Mouse (Mus musculus) embryonic facial prominence, embryonic 10.5 days (tissue): ENCODE results near the gene 4930404N11Rik. TPM values are rescaled to one million over a fixed set of nuclear protein-coding genes. Genes with fewer than 3 reads are reported as not detected.

Source experiments
- DNase-seq: peaks from one replicate; pipeline ENCODE4 v3.0.0-alpha.2; 2017; ENCODE audit warnings: low spot score
- H3K27ac ChIP-seq: fragments of 300-500 bp; sonication (generic); replicated peaks from 2 replicates; pipeline ENCODE4 v1.5.1; 2016; ENCODE audit warnings: mild to moderate bottlenecking
- H3K27me3 ChIP-seq: fragments of 300-500 bp; sonication (generic); replicated peaks from 2 replicates; pipeline ENCODE4 v1.6.1; 2016; ENCODE audit warnings: low read depth, mild to moderate bottlenecking; ENCODE audit not compliant: poor library complexity, severe bottlenecking
- H3K36me3 ChIP-seq: fragments of 300-500 bp; sonication (generic); replicated peaks from 2 replicates; pipeline ENCODE4 v1.6.1; 2016; ENCODE audit warnings: mild to moderate bottlenecking, moderate library complexity
- H3K4me1 ChIP-seq: fragments of 300-500 bp; sonication (generic); 2 replicates; pipeline ENCODE4 v1.6.1; 2016
- H3K4me3 ChIP-seq: fragments of 300-500 bp; sonication (generic); 2 replicates; pipeline ENCODE4 v1.5.1; 2016; ENCODE audit warnings: mild to moderate bottlenecking, moderate library complexity
- H3K9me3 ChIP-seq: fragments of 300-500 bp; sonication (generic); 2 replicates; pipeline ENCODE4 v1.6.1; 2016; ENCODE audit warnings: mild to moderate bottlenecking
- WGBS: fragments of 180-500 bp; shearing (Covaris S2); methylation state at CpG from one replicate; pipeline ENCODE4 v1.1.7; 2016; 5-methylcytosine and 5-hydroxymethylcytosine counted together
- polyA plus RNA-seq: library from polyadenylated mRNA; unstranded; fragments of >200 nt; fragmentation: Nextera tagmentation; extraction: Ambion mirVana; gene quantifications from 2 replicates; pipeline ENCODE4 v1.2.1, GENCODE M21; 2016

Gene 4930404N11Rik
- polyA plus RNA-seq, 1 experiment from 2014 or later = 0.76 TPM

DNA sequence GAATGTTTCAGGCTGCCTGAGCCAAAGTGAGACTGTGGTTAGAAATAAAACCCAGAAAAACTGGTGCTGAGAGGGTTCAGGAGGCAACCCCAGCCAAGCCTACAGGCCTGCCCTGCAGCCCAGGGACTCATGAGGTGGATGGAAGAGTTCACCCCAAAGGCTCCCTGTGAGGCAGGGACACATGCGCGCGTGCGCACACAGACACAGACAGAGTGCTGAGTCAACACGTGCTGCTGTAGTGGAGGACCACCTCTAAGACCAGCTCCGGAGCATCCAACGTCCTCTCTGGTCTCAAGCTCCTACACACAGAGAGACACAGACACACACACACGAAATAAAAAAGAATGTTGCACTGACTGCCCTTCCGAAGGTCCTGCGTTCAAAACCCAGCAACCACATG is 9.7 kb upstream of the 4930404N11Rik start:
- 94% methylated on average over 10 of the region's 10 CpGs for WGBS
- Histone ChIP-seq H3K27me3 (no peaks in the 10 kb centered on the region), H3K27ac (no peak overlapping the region), H3K9me3 (no peaks in the 10 kb centered on the region), H3K4me3 (no peak overlapping the region), H3K36me3 (peaks cover 67% of the 10 kb centered on the region), H3K4me1 (peaks cover 30% of the 10 kb centered on the region)
- DNase-seq = no peak

- Histone ChIP-seq H3K4me1 (peaks cover 51% of the 10 kb centered on the region), H3K27ac (no peak overlapping the region), H3K36me3 (peaks cover 77% of the 10 kb centered on the region), H3K27me3 (peaks cover 38% of the 10 kb centered on the region), H3K4me3 (no peak overlapping the region), H3K9me3 (no peaks in the 10 kb centered on the region)
- DNase-seq = no peak
- 89% methylated on average over 6 of the region's 6 CpGs for whole genome bisulfite sequencing
These were observed 1.5 kb upstream of the 4930404N11Rik start for GRCm38 (mm10) chr10:81367207-81367495.

DNA sequence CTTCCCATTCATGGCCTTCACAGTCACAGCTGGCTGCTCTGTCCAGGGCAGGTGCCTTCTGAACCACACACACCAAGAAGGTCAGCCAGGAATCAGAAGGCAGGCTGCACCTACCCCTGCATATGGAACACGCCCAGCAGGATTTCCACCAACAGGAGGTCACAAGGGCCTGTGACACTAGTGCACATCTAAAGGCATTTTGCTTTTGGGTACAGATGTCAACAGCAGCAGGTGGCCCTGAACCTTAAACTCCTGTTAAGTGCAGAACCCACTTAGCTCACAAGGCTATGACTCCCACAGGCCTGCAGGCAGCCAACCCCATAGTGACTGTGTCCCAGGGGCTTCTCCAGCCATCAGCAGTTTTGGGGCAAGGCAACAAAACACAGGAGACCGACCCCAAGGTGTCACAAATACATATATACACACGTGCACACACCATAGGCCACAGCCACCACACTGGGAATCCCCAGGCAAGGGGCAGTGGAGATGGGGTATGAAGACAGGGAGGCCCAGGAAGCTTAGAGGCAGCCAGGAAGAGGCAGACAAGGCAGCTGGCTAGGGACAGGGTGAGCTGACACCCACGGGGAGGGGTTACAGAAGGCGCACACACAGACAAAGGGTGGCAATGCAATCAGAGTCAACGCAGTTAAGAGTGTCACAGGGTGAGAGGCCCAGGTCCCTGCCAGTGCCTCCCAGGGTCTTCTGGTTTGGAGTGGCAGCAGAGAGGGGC is 1.0 kb upstream of the 4930404N11Rik start:
- Histone ChIP-seq H3K36me3 (peaks cover 76% of the 10 kb centered on the region), H3K27ac (no peak overlapping the region)

DNA sequence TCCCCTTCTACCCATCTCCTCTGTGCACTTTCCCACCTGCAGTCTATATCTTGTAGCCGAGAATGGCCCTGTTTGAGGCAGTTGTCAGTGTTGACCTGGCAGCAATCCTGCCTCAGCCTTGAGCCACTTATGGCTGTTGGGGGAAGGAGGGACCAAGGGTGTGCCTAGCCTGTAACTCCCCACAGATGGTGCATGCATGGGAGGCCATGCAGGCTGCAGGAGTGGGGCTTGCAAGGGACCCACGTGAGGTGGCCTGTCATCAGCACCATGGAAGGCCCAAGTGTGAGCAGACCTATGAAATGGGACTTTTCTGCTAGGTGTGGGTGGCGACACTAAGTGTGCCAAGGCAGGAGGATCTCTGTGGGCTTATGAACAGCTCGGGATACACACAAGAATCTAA is 543 bp downstream of the 4930404N11Rik start:
- Histone ChIP-seq H3K4me1 (peaks cover 71% of the 10 kb centered on the region), H3K36me3 (peaks cover 72% of the 10 kb centered on the region), H3K4me3 (peak overlapping the region; percentile 54), H3K27me3 (peaks cover 44% of the 10 kb centered on the region), H3K9me3 (no peaks in the 10 kb centered on the region), H3K27ac (peak overlapping the region; percentile 26; the same call in 1 of the 2 replicates)
- no peak for DNase-seq
- 43% methylated on average over 4 of the region's 4 CpGs for WGBS

More for the DNA sequence above, 1.0 kb upstream of the 4930404N11Rik start:
- Histone ChIP-seq H3K4me1 (peaks cover 56% of the 10 kb centered on the region), H3K4me3 (no peak overlapping the region), H3K27me3 (peaks cover 43% of the 10 kb centered on the region), H3K9me3 (no peaks in the 10 kb centered on the region)
- 82% methylated on average over 6 of the region's 6 CpGs for WGBS
- no peak for DNase-seq

GRCm38 (mm10) chr10:81364666-81365065 is 950 bp downstream of the 4930404N11Rik start:
- H3K9me3 ChIP-seq = no peaks in the 10 kb centered on the region
- H3K4me3 ChIP-seq = peak overlapping the region; percentile 54
- H3K27ac ChIP-seq = no peak overlapping the region
- WGBS = 13% methylated on average over 28 of the region's 28 CpGs
- peaks cover 76% of the 10 kb centered on the region for H3K4me1 ChIP-seq
- peaks cover 48% of the 10 kb centered on the region for H3K27me3 ChIP-seq
- DNase-seq = no peak
- H3K36me3 ChIP-seq = peaks cover 70% of the 10 kb centered on the region

GRCm38 (mm10) chr10:81363436-81364346 is 1.9 kb downstream of the 4930404N11Rik start:
- Histone ChIP-seq H3K4me3 (peak overlapping the region; percentile 54), H3K27me3 (peaks cover 57% of the 10 kb centered on the region), H3K9me3 (no peaks in the 10 kb centered on the region), H3K27ac (peak overlapping the region; percentile 66), H3K4me1 (peaks cover 85% of the 10 kb centered on the region), H3K36me3 (peaks cover 60% of the 10 kb centered on the region)
- no peak for DNase-seq
- 8% methylated on average over 54 of the region's 54 CpGs for WGBS

- peaks cover 97% of the 10 kb centered on the region for H3K4me1 ChIP-seq
- H3K4me3 ChIP-seq = peak overlapping the region; percentile 54; the same call in 1 of the 2 replicates
- H3K36me3 ChIP-seq = peaks cover 48% of the 10 kb centered on the region
- no peak for DNase-seq
- H3K27me3 ChIP-seq = peaks cover 69% of the 10 kb centered on the region
- 76% methylated on average over 12 of the region's 12 CpGs for WGBS
- no peaks in the 10 kb centered on the region for H3K9me3 ChIP-seq
- no peak overlapping the region for H3K27ac ChIP-seq
These were observed 3.2 kb downstream of the 4930404N11Rik start for GRCm38 (mm10) chr10:81362336-81362949.

GRCm38 (mm10) chr10:81360721-81361120 is 4.9 kb downstream of the 4930404N11Rik start:
- WGBS = 72% methylated on average over 8 of the region's 8 CpGs
- Histone ChIP-seq H3K27ac (0 out of 2 replicates have a peak overlapping the region, but pooled peaks have one; percentile 16), H3K9me3 (no peaks in the 10 kb centered on the region), H3K27me3 (peaks cover 79% of the 10 kb centered on the region), H3K4me1 (peaks cover 91% of the 10 kb centered on the region), H3K4me3 (peak overlapping the region; percentile 17; the same call in 1 of the 2 replicates), H3K36me3 (peaks cover 34% of the 10 kb centered on the region)
- DNase-seq = no peak

DNA sequence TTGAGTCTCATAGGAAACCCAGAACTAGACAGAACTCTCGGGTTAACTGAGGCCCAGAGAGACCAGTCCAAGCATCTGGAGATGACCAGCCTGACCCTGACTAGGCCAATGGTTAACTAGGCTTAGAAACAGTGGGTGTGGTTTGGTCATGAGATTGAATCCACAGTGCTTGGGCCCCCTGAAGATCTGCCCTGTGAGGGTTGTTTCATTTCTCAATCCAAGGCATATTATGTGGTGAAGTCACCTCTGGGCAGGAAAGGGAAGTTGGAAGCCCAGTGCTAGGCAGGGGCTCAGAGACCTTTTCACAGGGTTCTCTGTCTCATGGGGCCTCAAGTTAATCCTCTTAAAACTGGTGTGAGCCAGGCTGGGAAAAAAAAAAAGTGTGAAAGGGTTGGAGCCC is 6.8 kb downstream of the 4930404N11Rik start:
- H3K36me3 ChIP-seq = peaks cover 32% of the 10 kb centered on the region
- H3K4me1 ChIP-seq = peaks cover 86% of the 10 kb centered on the region
- H3K27ac ChIP-seq = no peak overlapping the region
- H3K27me3 ChIP-seq = peaks cover 65% of the 10 kb centered on the region
- no peak for DNase-seq
- 63% methylated on average over 1 of the region's 1 CpGs for WGBS
- H3K4me3 ChIP-seq = peak overlapping the region; percentile 85
- H3K9me3 ChIP-seq = no peaks in the 10 kb centered on the region

- Histone ChIP-seq H3K4me3 (peak overlapping the region; percentile 85), H3K27me3 (peaks cover 59% of the 10 kb centered on the region), H3K36me3 (peaks cover 29% of the 10 kb centered on the region), H3K27ac (0 out of 2 replicates have a peak overlapping the region, but pooled peaks have one; percentile 85), H3K4me1 (peaks cover 80% of the 10 kb centered on the region), H3K9me3 (no peaks in the 10 kb centered on the region)
- DNase-seq = no peak
- WGBS = 25% methylated on average over 4 of the region's 4 CpGs
These were observed 7.4 kb downstream of the 4930404N11Rik start for GRCm38 (mm10) chr10:81358209-81358608.

DNA sequence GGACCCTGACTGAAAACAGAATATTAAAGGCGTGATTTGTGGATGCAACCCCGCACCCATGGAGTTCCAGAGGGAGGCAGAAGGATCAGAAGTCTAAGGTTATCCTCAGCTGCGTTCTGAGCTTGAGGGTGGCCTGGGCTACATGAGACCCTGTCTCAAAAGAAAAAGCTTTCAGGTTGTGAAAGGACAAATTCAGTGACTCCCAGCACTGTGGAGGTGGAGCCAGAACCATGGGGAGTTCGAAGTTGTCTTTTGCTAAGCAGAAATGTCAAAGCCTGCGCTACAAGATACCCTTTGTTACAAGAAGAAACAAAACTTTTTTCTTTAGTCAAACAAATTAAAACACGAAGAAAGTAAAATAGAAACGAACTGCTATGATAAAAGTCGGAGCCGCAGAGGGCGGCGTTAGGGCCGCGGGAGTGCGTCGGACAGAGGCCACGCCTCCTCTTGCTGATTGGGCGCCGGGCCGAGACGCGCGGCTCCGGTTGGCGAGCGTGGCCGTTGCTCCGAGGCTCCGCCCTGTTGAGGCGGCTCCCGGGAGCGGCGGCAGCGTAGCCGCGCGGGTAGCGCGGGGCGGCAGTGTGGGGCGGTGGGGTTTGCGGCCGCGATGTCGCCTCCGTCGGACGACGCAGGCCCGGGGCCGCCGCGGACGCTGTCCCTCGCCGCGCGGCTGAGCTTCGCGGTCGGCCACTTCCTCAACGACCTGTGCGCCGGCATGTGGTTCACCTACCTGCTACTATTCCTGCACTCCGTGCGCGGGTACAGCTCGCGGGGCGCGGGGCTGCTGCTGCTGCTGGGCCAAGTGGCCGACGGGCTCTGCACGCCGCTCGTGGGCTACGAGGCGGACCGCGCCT is 8.4 kb downstream of the 4930404N11Rik start, which contains the start of gene Mfsd12:
Mfsd12 (plus strand) TSS at position 501 of the 854 bp plus-strand sequence.
- H3K27ac ChIP-seq = peak within 1 kb of the TSS; percentile 85
- WGBS = 3% methylated on average over 79 of the region's 79 CpGs
- peak; percentile 92 for DNase-seq
- H3K9me3 ChIP-seq = no peaks in the 10 kb centered on the region
- peaks cover 49% of the 10 kb centered on the region for H3K27me3 ChIP-seq
- H3K4me1 ChIP-seq = peaks cover 70% of the 10 kb centered on the region
- H3K36me3 ChIP-seq = peaks cover 19% of the 10 kb centered on the region; the same call in 1 of the 2 replicates
- peak within 1 kb of the TSS; percentile 85 for H3K4me3 ChIP-seq
